Mouse (Mus musculus) hindlimb bud, embryonic 11.5 days (tissue): ENCODE measurements around the gene Cideb.
A peak's percentile ranks its signal among the peaks of the same experiment; 100 is the strongest.

ENCODE experiments used
- DNase-seq: peaks from one replicate; pipeline ENCODE4 v3.0.0-alpha.2; 2012; ENCODE audit warnings: low read depth, low spot score; ENCODE audit errors: extremely low spot score

The Cideb gene

DNA sequence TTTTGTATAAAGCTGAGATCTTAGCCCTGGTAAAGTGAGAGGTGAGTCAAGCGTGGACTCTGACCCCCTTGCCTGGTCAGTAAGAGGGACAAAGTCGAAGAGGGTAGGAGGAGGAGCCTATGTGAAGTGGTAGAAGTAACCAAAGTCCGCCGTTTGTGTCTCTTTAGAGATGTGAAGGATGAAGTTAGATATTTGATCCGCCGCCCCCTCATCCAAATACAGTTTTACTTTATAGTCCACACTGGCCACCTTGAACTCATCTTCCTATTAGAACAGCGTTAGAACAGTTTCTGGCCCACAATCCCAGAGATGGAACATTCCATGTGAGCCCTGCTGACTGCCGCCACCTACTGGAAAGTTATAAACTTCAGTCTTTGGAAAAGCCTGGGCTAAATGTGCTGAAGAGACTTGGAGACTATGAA, at the start of gene Cideb:
Gene Cideb, minus strand, starts transcription at position 96 of the 422 bp plus-strand sequence.
- peak; percentile 39 for DNase-seq

GRCm38 (mm10) chr14:55795380-55796163, 37.3 kb upstream of the Cideb start:
- no peak for DNase-seq

DNA sequence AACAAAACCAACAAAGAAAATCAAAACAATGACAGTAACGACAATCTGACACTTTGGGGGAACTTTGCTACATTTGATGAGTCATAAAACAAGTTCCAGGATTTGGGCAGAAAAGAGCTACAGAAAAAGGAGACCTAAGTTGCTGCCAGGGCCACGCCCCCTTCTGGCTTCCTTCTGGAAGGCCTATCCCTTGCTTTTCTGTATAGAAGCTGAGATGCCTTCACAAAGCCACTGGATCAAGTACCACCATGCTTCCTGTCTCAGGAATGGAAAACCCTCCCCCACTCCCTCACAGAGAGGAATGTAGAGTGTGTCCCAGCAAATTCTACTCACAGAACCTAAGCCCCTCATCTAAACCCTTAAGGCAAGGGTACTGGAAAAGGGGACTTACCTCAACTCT, 35.7 kb upstream of the Cideb start:
- no peak for DNase-seq

DNA sequence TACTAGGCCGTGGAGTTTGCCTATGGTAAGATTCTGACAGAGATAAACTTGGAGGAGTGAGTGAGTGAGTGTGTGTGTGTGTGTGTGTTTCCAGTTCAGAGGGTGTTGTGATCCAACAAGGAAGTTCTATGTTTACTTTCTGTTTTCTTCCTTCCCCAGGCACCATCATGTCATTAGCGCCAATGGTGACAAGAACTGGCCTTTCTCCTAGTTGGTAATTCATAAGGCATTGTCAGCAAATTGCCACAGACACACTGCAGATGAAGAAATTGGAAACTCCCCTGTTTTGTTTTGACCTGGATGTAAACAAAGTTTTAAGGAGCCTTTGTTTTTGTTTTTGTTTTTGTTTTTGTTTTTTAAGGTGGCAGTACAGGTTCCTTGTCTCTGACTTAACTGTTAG, 35.2 kb upstream of the Cideb start:
- DNase-seq = no peak

- DNase-seq = no peak
Measured at GRCm38 (mm10) chr14:55788256-55789050, 30.2 kb upstream of the Cideb start, which contains the start of gene Ripk3. Gene Ripk3 (minus strand): TSS chr14:55788865.

DNA sequence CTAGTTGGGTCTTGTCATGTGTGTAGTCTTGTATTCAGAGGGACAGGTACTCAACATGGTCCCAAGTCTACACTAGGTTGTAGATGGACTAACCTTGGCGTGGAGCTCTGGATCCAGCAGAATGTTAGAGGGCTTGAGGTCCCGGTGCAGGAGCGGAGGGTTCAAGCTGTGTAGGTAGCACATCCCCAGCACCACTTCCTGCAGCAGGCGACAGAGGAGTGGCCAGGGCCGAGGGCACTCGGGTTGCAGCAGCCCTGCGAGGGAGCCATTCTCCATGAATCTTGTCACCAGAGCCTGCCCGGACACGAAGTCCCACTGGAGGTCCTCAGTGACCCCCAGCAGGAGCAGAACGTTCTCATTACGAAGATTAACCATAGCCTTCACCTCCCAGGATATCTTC, 29.5 kb upstream of the Cideb start:
- DNase-seq = no peak

- no peak for DNase-seq
Measured at GRCm38 (mm10) chr14:55785195-55785594, 26.9 kb upstream of the Cideb start.

- no peak for DNase-seq
Measured at GRCm38 (mm10) chr14:55783958-55784235, 25.6 kb upstream of the Cideb start, which contains the start of gene Adcy4. Gene Adcy4 (minus strand): TSS chr14:55784095.

GRCm38 (mm10) chr14:55783171-55783957, 25.1 kb upstream of the Cideb start:
- DNase-seq = no peak

DNA sequence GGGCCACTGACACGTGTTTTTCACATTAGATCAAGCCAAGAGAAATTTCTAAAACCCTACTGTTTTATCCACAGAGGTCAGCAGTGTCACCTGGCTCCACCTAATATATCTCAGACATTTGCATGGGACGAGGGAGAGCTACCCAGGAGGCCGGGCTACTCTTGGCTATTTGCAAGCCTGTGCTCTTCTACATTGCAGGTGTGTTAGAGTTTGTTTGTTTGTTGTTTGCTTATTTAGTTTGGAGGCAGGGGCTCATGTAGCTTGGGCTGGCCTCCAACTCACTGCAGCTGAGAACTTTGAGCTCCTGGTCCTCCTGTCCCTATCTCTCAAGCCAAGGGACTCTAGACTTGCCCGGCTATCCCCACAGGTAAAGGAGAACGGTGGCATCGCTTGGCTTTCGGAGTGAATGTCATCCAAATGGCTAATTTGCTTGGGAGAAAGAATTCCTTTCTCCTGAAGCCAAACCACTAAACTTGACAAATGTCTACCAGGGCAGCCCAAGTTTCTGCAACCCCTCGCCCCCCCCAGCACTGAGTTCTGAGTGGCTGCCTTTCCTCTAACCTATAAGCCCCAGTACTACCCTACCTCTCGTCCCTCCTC, 24.2 kb upstream of the Cideb start:
- DNase-seq = no peak

GRCm38 (mm10) chr14:55781310-55781709, 23.1 kb upstream of the Cideb start:
- DNase-seq = peak; percentile 79

DNA sequence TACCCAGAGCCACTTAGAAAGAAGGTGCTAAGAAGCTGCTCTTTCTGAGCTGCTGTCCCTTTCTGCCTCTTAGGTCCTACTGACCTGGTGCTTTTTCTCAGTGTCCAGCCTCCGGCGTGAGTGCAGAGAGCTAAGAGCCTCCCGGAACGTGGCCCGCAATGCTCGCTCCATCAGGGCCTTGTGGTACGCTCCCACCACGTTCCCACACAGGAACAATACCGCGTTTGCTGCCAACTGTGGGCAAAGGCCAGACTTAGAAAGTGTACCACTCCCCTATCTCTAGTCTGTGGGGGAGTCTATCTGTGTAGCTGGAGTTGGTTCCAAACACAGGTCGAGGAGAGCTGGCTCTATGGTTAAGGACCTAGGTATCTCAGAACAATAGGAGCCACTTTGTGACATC, 22.5 kb upstream of the Cideb start:
- no peak for DNase-seq

- no peak for DNase-seq
Measured at GRCm38 (mm10) chr14:55779656-55780055, 21.4 kb upstream of the Cideb start.

DNA sequence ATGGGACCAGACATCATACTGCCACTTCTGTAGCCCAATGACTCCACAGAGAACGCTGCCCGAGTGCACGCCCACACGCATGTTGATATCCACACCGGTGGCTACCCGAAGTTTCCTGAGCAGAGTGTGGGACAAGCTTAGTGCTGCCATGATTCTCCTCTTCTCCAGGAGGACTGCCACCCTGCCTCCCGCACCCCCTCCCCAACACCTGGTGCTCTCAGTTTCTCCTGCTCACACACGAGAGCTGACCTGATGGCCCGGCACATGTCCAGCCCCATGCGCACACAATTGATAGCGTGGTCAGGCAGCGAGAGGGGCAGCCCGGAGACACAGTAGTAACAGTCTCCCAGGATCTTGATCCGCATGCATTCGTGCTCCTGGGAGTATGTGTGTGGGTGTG, 20.4 kb upstream of the Cideb start:
- no peak for DNase-seq

- no peak for DNase-seq
Measured at GRCm38 (mm10) chr14:55777806-55778205, 19.5 kb upstream of the Cideb start.

DNA sequence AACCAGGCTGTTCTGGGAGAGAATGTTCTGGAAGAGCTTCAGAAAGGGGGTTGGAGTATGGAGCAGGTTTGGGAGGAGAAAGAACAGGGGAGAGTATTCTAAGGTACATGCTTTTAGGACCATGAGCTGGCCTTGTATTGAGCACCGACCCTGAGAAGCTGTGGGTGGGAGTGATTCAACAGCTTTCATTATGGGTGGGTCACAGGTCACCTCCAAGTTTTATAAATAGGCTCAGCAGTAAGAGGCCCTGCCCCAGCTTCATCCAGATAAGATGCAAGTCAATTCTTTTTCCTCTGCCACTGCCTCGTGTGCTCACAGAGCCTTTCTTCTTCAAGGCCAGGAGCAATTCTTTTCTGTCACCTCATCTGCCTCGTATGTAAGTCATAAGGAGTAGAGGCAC, 18.9 kb upstream of the Cideb start:
- DNase-seq = no peak

DNA sequence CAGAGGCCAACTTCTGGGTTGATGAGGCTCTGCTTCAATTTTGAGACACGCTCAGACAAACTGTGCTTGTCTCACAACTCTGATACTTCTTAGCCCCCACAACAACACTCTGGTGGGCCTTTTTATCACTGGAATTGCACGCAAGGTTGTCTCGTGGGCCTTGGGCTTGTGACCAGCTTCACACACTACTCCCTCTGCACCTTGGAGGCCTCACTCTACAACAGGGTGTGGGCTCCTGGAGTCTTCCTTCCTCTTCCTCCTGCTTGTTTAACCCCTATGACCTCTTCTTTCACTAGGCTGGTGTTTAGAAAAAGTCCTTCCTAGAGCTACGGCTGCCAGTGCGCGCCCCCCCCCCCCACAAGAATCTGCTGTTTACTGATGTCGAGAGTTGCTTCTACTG, 18.5 kb upstream of the Cideb start:
- DNase-seq = no peak

- no peak for DNase-seq
Measured at GRCm38 (mm10) chr14:55769087-55769703, 10.9 kb upstream of the Cideb start.

GRCm38 (mm10) chr14:55768555-55768954, 10.3 kb upstream of the Cideb start:
- no peak for DNase-seq

DNA sequence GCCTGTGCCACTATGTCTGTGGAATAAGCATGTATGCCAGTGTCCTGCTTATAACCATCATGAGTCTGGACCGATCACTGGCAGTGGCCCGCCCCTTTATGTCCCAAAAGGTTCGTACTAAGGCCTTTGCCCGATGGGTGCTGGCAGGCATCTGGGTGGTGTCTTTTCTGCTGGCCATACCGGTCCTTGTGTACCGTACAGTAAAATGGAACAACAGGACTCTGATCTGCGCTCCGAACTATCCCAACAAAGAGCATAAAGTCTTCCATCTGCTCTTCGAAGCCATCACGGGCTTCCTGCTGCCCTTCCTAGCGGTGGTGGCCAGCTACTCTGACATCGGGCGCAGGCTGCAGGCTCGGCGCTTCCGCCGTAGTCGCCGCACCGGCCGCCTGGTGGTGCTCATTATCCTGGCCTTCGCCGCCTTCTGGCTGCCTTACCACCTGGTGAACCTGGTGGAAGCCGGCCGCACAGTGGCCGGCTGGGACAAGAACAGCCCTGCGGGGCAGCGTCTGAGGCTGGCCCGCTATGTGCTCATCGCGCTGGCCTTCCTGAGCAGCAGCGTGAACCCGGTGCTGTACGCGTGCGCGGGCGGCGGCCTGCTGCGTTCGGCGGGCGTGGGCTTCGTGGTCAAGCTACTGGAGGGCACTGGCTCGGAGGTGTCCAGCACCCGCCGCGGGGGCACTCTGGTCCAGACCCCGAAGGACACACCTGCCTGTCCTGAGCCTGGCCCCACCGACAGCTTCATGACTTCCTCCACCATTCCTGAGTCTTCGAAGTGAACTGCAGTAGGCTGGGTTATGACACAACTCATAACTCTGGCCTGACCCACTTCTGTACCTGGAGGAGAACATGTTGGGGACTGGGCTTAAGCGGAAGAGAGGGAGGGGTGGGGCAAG, 9.5 kb upstream of the Cideb start:
- no peak for DNase-seq
